Mouse (Mus musculus) myocyte (in vitro differentiated cells): ENCODE results near the gene Chmp4b. TPM values are rescaled to one million over a fixed set of nuclear protein-coding genes. Genes with fewer than 3 reads are reported as not detected.

Experiments
- H3K27me3 ChIP-seq: one replicate; pipeline ENCODE4 v1.6.1; 2011; ENCODE audit not compliant: control insufficient read depth, insufficient read depth, insufficient read length
- H3K36me3 ChIP-seq: one replicate; pipeline ENCODE4 v1.6.1; 2011; ENCODE audit not compliant: control insufficient read depth, insufficient read depth
- H3K4me2 ChIP-seq: one replicate; pipeline ENCODE4 v1.6.1; 2011; ENCODE audit warnings: low read depth, control low read depth
- H3K4me3 ChIP-seq: one replicate; pipeline ENCODE4 v1.5.1; 2011; ENCODE audit warnings: mild to moderate bottlenecking, control low read depth, moderate library complexity
- H3K79me2 ChIP-seq: one replicate; pipeline ENCODE4 v1.6.1; 2011; ENCODE audit not compliant: control insufficient read depth, insufficient read depth
- H3ac ChIP-seq: one replicate; pipeline ENCODE4 v1.6.1; 2011; ENCODE audit not compliant: control insufficient read depth, insufficient read length
- CEBPB ChIP-seq: IDR thresholded peaks from 2 replicates; pipeline ENCODE4 v1.6.1; 2011; ENCODE audit warnings: mild to moderate bottlenecking, moderate library complexity; ENCODE audit not compliant: poor library complexity, insufficient read depth, severe bottlenecking
- E2F4 ChIP-seq: IDR thresholded peaks from one replicate; pipeline ENCODE4 v1.6.1; 2011; ENCODE audit warnings: mild to moderate bottlenecking, control low read depth, moderate library complexity; ENCODE audit not compliant: insufficient read depth
- MAX ChIP-seq: IDR thresholded peaks from one replicate; pipeline ENCODE4 v1.6.1; 2011; ENCODE audit warnings: low read depth, mild to moderate bottlenecking, control low read depth
- MYOD1 ChIP-seq, 3 experiments: IDR thresholded peaks; one replicate each; pipeline ENCODE4 v1.6.1; 2011; ENCODE audit warnings: control low read depth in 2 of 3, low read depth in 2 of 3, mild to moderate bottlenecking in 2 of 3, moderate library complexity in 1 of 3; ENCODE audit not compliant: insufficient read length in 2 of 3, control insufficient read depth in 1 of 3
- MYOG ChIP-seq, 3 experiments: IDR thresholded peaks; one replicate each; pipeline ENCODE4 v1.6.1; 2011; ENCODE audit warnings: control low read depth in 2 of 3, low read depth in 2 of 3, mild to moderate bottlenecking in 2 of 3; ENCODE audit not compliant: insufficient read length in 2 of 3, control insufficient read depth in 1 of 3, insufficient read depth in 1 of 3
- POLR2A ChIP-seq: IDR thresholded peaks from one replicate; pipeline ENCODE4 v1.6.1; 2011; ENCODE audit warnings: low read depth, mild to moderate bottlenecking, control low read depth, moderate library complexity; ENCODE audit not compliant: insufficient read length
- POLR2AphosphoS2 ChIP-seq: IDR thresholded peaks from one replicate; pipeline ENCODE4 v1.6.1; 2011; ENCODE audit warnings: low read depth, control low read depth; ENCODE audit not compliant: insufficient read length
- REST ChIP-seq: IDR thresholded peaks from one replicate; pipeline ENCODE4 v1.6.1; 2011; ENCODE audit warnings: mild to moderate bottlenecking, control low read depth, moderate library complexity; ENCODE audit not compliant: insufficient read depth, insufficient read length
- SRF ChIP-seq: IDR thresholded peaks from one replicate; pipeline ENCODE4 v1.6.1; 2011; ENCODE audit warnings: low read depth; ENCODE audit not compliant: control insufficient read depth, insufficient read length
- TCF12 ChIP-seq: IDR thresholded peaks from one replicate; pipeline ENCODE4 v1.6.1; 2011; ENCODE audit warnings: mild to moderate bottlenecking, control low read depth; ENCODE audit not compliant: poor library complexity, insufficient read depth, severe bottlenecking
- TCF3 ChIP-seq: IDR thresholded peaks from one replicate; pipeline ENCODE4 v1.6.1; 2011; ENCODE audit warnings: low read depth, control low read depth; ENCODE audit not compliant: insufficient read length
- USF1 ChIP-seq: IDR thresholded peaks from one replicate; pipeline ENCODE4 v1.6.1; 2011; ENCODE audit warnings: low read depth, mild to moderate bottlenecking, control low read depth, moderate library complexity
- polyA plus RNA-seq: library from polyadenylated mRNA; unstranded; fragments of >200 nt; fragmentation: generic; extraction: Trizol; gene quantifications from one replicate; pipeline ENCODE4 v1.2.1, GENCODE M21; 2012; ENCODE audit warnings: missing spikeins

The Chmp4b gene
- polyA plus RNA-seq, 1 experiment: 172 TPM

DNA sequence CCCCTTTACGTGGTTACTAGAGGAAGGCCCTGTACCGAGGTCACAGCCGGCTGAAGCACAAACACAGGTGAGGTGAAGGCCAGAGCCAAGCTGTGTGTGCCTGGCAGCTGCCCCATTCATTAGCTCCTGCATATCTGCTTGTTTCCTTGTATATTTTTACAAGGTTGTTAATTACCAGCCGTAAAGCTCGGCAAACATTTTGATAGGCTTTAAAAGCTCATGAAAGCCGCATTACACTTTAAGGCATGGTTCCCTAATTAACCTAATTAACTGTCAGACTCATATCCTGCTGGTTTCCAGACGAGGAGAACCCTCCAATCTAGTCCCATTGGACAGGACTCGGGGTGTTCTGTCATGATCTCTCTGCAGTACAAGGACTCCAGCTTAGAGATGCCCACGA lies 83.5 kb downstream of the Chmp4b start:
- no peaks in the 10 kb centered on the region for H3K79me2 ChIP-seq
- H3K4me2 ChIP-seq: no peak overlapping the region
- no peaks in the 10 kb centered on the region for H3K36me3 ChIP-seq
- no peaks in the 10 kb centered on the region for H3K27me3 ChIP-seq
- no peak overlapping the region for H3ac ChIP-seq
- H3K4me3 ChIP-seq: no peak overlapping the region
- TF ChIP-seq CEBPB: no peak
- no peak for TF ChIP-seq USF1
- TF ChIP-seq POLR2A: no peak
- TF ChIP-seq MYOG (IDR thresholded peaks at IDR 0.05; ENCODE audit: control insufficient read depth in 1 of 3, insufficient read depth in 1 of 3, insufficient read length in 2 of 3, low read depth in 2 of 3): no peak
- TF ChIP-seq TCF3: no peak
- no peak for TF ChIP-seq MAX
- TF ChIP-seq E2F4: no peak
- no peak for TF ChIP-seq POLR2AphosphoS2
- no peak for TF ChIP-seq REST
- no peak for TF ChIP-seq SRF
- TF ChIP-seq TCF12: no peak
- no peak for TF ChIP-seq MYOD1 (IDR thresholded peaks at IDR 0.05; ENCODE audit: control insufficient read depth in 1 of 3, insufficient read length in 2 of 3, low read depth in 2 of 3)

DNA sequence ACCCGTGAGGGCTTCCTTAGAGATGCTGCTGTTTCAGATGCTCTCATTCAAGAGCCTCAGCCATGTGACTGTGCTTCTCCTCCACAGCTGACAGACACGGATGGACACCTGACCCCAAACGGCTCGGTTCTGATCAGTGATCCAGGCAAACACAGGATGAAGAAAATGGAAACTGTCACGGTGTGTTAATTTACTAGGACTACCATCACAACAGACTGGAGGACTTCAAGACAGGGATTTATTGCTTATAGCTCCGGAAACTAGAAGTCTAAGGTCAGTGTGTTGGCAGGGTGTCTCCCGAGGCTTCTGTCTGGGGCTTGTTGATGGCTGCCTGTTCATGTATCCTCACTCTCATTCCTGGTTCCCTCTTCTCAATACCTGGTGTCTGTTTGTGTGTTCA lies 83.9 kb downstream of the Chmp4b start:
- no peak overlapping the region for H3K4me3 ChIP-seq
- TF ChIP-seq MAX: no peak
- TF ChIP-seq TCF3: no peak
- TF ChIP-seq SRF: no peak
- no peak for TF ChIP-seq USF1
- TF ChIP-seq POLR2A: no peak
- TF ChIP-seq REST: no peak
- no peak for TF ChIP-seq POLR2AphosphoS2
- TF ChIP-seq CEBPB: no peak
- TF ChIP-seq MYOD1 (IDR thresholded peaks at IDR 0.05; ENCODE audit: control insufficient read depth in 1 of 3, insufficient read length in 2 of 3, low read depth in 2 of 3): no peak
- no peak for TF ChIP-seq E2F4
- TF ChIP-seq MYOG (IDR thresholded peaks at IDR 0.05; ENCODE audit: control insufficient read depth in 1 of 3, insufficient read depth in 1 of 3, insufficient read length in 2 of 3, low read depth in 2 of 3): no peak
- no peak for TF ChIP-seq TCF12
- no peak overlapping the region for H3K4me2 ChIP-seq
- no peak overlapping the region for H3ac ChIP-seq
- H3K27me3 ChIP-seq: no peaks in the 10 kb centered on the region
- no peaks in the 10 kb centered on the region for H3K36me3 ChIP-seq
- no peaks in the 10 kb centered on the region for H3K79me2 ChIP-seq

DNA sequence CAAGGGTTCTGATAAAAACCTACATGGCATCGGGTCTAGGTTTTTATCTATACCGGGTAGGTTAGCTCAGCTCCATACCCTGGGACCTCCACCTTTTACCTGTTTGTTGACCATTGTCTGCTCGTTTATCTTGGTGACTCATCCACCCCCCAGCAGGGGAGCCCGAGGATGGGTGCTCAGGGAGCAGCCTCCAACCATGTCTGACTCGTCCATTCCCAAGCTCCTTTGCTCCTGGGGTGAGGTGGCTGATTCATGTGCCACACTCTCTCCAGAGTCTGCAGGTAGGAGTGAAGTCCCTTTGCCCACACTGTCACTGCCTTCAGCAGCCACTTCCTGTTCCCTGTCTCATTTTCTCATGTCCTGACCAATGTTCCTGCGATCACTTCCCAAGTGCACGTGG lies 84.5 kb downstream of the Chmp4b start:
- TF ChIP-seq SRF (no peak), MYOG (IDR thresholded peaks at IDR 0.05; ENCODE audit: control insufficient read depth in 1 of 3, insufficient read depth in 1 of 3, insufficient read length in 2 of 3, low read depth in 2 of 3) (no peak), POLR2A (no peak), MYOD1 (IDR thresholded peaks at IDR 0.05; ENCODE audit: control insufficient read depth in 1 of 3, insufficient read length in 2 of 3, low read depth in 2 of 3) (no peak), TCF3 (no peak), E2F4 (no peak), POLR2AphosphoS2 (no peak), CEBPB (no peak), TCF12 (no peak), REST (no peak), MAX (no peak), USF1 (no peak)
- Histone ChIP-seq H3K79me2 (no peaks in the 10 kb centered on the region), H3K36me3 (no peaks in the 10 kb centered on the region), H3K4me2 (no peak overlapping the region), H3K27me3 (no peaks in the 10 kb centered on the region), H3ac (no peak overlapping the region), H3K4me3 (no peak overlapping the region)

DNA sequence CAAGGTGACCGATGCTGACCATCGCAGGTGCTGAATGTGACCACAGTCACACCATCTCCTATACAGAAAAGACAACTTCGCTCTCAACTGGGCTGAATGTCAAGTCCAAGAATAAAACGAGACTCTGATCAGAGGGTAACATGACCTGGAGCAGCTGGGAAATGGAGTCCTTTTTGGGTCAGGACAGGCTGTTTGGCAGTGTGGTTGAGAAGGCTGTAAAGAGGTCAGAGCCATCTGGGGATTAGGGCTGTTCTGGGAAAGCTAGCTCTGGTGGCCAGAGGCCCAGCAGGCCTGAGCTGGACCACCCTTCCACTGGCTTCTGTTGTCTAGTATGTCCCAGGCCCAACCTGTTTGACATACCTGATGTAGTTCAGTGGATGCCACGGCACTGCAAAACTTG lies 87.1 kb downstream of the Chmp4b start:
- Histone ChIP-seq H3ac (no peak overlapping the region), H3K27me3 (no peaks in the 10 kb centered on the region), H3K36me3 (no peaks in the 10 kb centered on the region), H3K4me2 (no peak overlapping the region), H3K79me2 (no peaks in the 10 kb centered on the region), H3K4me3 (no peak overlapping the region)
- peak; percentile 24 for TF ChIP-seq SRF
- no peak for TF ChIP-seq USF1
- peak in 2 of 3 experiments; percentile 38 to 52 for TF ChIP-seq MYOG (IDR thresholded peaks at IDR 0.05; ENCODE audit: control insufficient read depth in 1 of 3, insufficient read depth in 1 of 3, insufficient read length in 2 of 3, low read depth in 2 of 3)
- TF ChIP-seq MYOD1 (IDR thresholded peaks at IDR 0.05; ENCODE audit: control insufficient read depth in 1 of 3, insufficient read length in 2 of 3, low read depth in 2 of 3): peak in 1 of 3 experiments; percentile 31
- TF ChIP-seq POLR2AphosphoS2: no peak
- no peak for TF ChIP-seq POLR2A
